Mouse (Mus musculus): ENCODE measurements around the gene 4931417E11Rik.

The 4931417E11Rik gene

GRCm38 (mm10) chr6:73469567-73469966 is at the start of gene 4931417E11Rik:
TSS of gene 4931417E11Rik (minus strand) at chr6:73469667.
- DNase-seq: no peak

- DNase-seq: peak; percentile 28
Observed at GRCm38 (mm10) chr6:73517818-73518396, 48.4 kb upstream of the 4931417E11Rik start.

GRCm38 (mm10) chr6:73512907-73513306 is 43.4 kb upstream of the 4931417E11Rik start:
- no peak for DNase-seq

- DNase-seq: no peak
Observed at GRCm38 (mm10) chr6:73499631-73500030, 30.2 kb upstream of the 4931417E11Rik start.

- no peak for DNase-seq
Observed at GRCm38 (mm10) chr6:73497321-73497720, 27.9 kb upstream of the 4931417E11Rik start.

- DNase-seq: peak; percentile 20
Observed at GRCm38 (mm10) chr6:73490524-73490923, 21.1 kb upstream of the 4931417E11Rik start.

GRCm38 (mm10) chr6:73485616-73486015 is 16.1 kb upstream of the 4931417E11Rik start:
- no peak for DNase-seq

- no peak for DNase-seq
Observed at GRCm38 (mm10) chr6:73466084-73466483, 3.4 kb downstream of the 4931417E11Rik start.

GRCm38 (mm10) chr6:73462543-73462942 is 6.9 kb downstream of the 4931417E11Rik start:
- no peak for DNase-seq

- DNase-seq: no peak
Observed at GRCm38 (mm10) chr6:73433912-73434311, 35.6 kb downstream of the 4931417E11Rik start.

GRCm38 (mm10) chr6:73428618-73429336 is 40.7 kb downstream of the 4931417E11Rik start:
- no peak for DNase-seq

- no peak for DNase-seq
Observed at GRCm38 (mm10) chr6:73427273-73427812, 42.1 kb downstream of the 4931417E11Rik start.
